Mouse (Mus musculus) stomach, embryonic 14.5 days (tissue): ENCODE measurements around the gene Herc1. TPM values are rescaled to one million over a fixed set of nuclear protein-coding genes. Genes with fewer than 3 reads are reported as not detected.

ENCODE experiments used
- ATAC-seq: fragments of 200-750 bp; cut with Nextera tagmentation; 2 replicates; pipeline ENCODE4 v1.8.0; 2017; ENCODE audit warnings: low read depth, moderate TSS enrichment; ENCODE audit not compliant: insufficient number of reproducible peaks, insufficient read depth, low FRiP score
- H3K27ac ChIP-seq: fragments of 300-500 bp; sonication (generic); 2 replicates; pipeline ENCODE4 v1.5.1; 2014; ENCODE audit warnings: mild to moderate bottlenecking, low read length, moderate library complexity, mixed read lengths
- H3K27me3 ChIP-seq: fragments of 300-500 bp; sonication (generic); 2 replicates; pipeline ENCODE4 v1.6.1; 2014; ENCODE audit warnings: low read length, control low read depth, mixed read lengths; ENCODE audit not compliant: control insufficient read depth, insufficient read depth
- H3K36me3 ChIP-seq: fragments of 300-500 bp; sonication (generic); 2 replicates; pipeline ENCODE4 v1.6.1; 2014; ENCODE audit warnings: mild to moderate bottlenecking, control low read depth, low read length, moderate library complexity, mixed read lengths; ENCODE audit not compliant: control insufficient read depth, insufficient read depth
- H3K4me1 ChIP-seq: fragments of 300-500 bp; sonication (generic); 2 replicates; pipeline ENCODE4 v1.6.1; 2014; ENCODE audit warnings: low read length, control low read depth, mixed read lengths; ENCODE audit not compliant: control insufficient read depth, insufficient read depth
- H3K4me2 ChIP-seq: fragments of 300-500 bp; sonication (generic); replicated peaks from 2 replicates; pipeline ENCODE4 v1.6.1; 2014; ENCODE audit warnings: low read depth, low read length, control low read depth
- H3K4me3 ChIP-seq: fragments of 300-500 bp; sonication (generic); 2 replicates; pipeline ENCODE4 v1.5.1; 2014; ENCODE audit warnings: low read depth, low read length, control low read depth
- H3K9ac ChIP-seq: fragments of 300-500 bp; sonication (generic); replicated peaks from 2 replicates; pipeline ENCODE4 v1.6.1; 2014; ENCODE audit warnings: low read depth, mild to moderate bottlenecking, control low read depth, low read length, moderate library complexity, mixed read lengths
- H3K9me3 ChIP-seq: fragments of 300-500 bp; sonication (generic); 2 replicates; pipeline ENCODE4 v1.6.1; 2016; ENCODE audit warnings: low read depth, low read length, control low read depth; ENCODE audit not compliant: control insufficient read depth
- WGBS: fragments of 180-500 bp; shearing (Covaris S2); extraction: QIAGEN DNeasy Blood & Tissue Kit; methylation state at CpG from one replicate; pipeline ENCODE4 v1.1.7; 2014; 5-methylcytosine and 5-hydroxymethylcytosine counted together
- polyA plus RNA-seq: library from polyadenylated mRNA; unstranded; fragments of >200 nt; fragmentation: Nextera tagmentation; extraction: Ambion mirVana; gene quantifications from 2 replicates; pipeline ENCODE4 v1.2.1, GENCODE M21; 2014

Herc1 gene
- polyA plus RNA-seq, 1 experiment from 2014 or later, result 30.7 TPM

DNA sequence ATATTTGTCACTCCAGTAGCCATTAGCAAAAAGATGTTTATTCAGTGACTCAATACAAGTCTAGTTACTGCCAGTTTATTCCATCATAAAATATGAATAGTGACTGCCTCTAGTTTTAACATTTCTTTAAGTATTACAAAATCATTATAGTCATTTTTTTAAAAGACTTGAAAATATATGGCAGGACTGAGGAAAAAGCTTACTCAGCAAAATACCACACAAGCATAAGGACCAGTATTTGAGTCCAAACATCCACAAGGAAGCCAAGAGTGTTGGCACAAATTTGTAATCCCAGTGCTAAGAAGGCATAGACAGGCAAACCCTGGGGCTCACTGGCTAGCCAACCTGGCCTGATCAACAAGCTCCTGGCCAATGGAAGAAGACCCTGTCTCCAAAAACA lies 143.7 kb downstream of the Herc1 start:
- peaks cover 61% of the 10 kb centered on the region for H3K36me3 ChIP-seq

DNA sequence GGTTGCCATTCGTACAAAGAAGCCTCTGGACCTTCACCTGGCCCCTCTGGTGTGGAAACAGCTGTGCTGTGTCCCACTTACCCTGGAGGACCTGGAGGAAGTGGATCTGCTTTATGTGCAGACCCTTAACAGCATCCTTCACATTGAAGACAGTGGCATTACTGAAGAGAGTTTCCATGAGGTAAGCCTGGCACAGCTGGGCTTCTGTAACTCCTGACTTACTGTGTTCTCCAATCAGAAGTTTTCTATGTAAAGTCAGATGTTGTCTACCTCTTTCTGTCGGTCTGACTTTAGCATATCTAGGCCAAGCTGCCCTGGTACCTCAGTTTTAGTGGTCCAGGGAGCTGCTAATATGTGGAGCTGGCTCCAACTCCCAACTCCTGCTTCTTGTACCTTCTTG lies 151.0 kb downstream of the Herc1 start:
- Histone ChIP-seq H3K4me1 (no peaks in the 10 kb centered on the region), H3K36me3 (peaks cover 40% of the 10 kb centered on the region), H3K9ac (no peak overlapping the region), H3K9me3 (no peaks in the 10 kb centered on the region), H3K4me3 (no peak overlapping the region), H3K27me3 (no peaks in the 10 kb centered on the region), H3K27ac (no peak overlapping the region), H3K4me2 (no peak overlapping the region)
- 56% methylated on average over 2 of the region's 2 CpGs for WGBS
- ATAC-seq, result no peak

More for the DNA sequence above, 143.7 kb downstream of the Herc1 start:
- H3K9me3 ChIP-seq, result no peaks in the 10 kb centered on the region
- H3K4me3 ChIP-seq, result no peak overlapping the region
- H3K9ac ChIP-seq, result no peak overlapping the region
- H3K4me2 ChIP-seq, result no peak overlapping the region
- ATAC-seq, result no peak
- no peaks in the 10 kb centered on the region for H3K4me1 ChIP-seq
- H3K27me3 ChIP-seq, result no peaks in the 10 kb centered on the region
- H3K27ac ChIP-seq, result no peak overlapping the region

DNA sequence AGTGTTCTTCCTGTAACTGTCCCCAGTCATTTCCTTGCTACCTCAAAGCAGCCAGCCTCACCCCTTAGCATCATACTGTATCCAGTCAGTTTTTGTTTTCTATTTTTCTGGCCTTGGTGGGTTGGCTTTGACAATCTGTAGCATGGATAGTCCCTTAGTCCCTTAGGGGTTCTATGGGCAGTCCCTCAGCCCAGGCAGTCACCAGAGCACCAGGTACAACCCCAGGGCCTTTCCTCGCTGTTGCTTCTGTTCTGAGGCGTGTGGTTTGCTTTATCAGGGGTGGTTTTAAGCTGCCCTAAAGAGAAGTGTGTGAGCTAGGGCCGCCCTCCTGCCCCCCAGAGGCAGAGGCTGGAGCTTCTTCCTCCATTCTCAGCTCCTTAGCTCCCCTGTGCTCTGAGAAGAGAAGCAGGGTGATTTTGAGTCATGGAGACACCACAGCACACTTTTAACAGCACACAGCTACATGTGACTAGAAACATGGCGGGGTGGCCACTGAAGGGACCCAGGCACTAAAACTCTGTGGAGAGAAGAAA lies 153.7 kb downstream of the Herc1 start:
- no peaks in the 10 kb centered on the region for H3K9me3 ChIP-seq
- H3K9ac ChIP-seq, result no peak overlapping the region
- H3K4me1 ChIP-seq, result no peaks in the 10 kb centered on the region
- ATAC-seq, result no peak
- H3K27me3 ChIP-seq, result no peaks in the 10 kb centered on the region
- no peak overlapping the region for H3K4me3 ChIP-seq
- WGBS, result 86% methylated on average over 4 of the region's 4 CpGs
- H3K4me2 ChIP-seq, result no peak overlapping the region
- no peak overlapping the region for H3K27ac ChIP-seq
- H3K36me3 ChIP-seq, result peaks cover 41% of the 10 kb centered on the region

DNA sequence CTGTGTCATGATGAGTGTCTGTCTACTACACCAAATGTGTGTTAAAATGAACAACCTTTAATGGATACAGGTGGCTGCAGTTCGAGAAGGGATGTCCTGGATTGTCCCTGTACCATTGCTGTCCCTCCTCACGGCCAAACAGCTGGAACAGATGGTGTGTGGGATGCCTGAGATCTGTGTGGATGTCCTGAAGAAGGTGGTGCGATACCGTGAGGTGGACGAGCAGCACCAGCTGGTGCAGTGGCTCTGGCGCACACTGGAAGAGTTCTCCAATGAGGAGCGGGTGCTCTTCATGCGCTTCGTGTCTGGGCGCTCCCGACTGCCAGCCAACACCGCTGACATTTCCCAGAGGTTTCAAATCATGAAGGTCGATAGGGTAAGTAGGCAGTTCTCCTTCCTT lies 154.3 kb downstream of the Herc1 start:
- Histone ChIP-seq H3K9ac (no peak overlapping the region), H3K9me3 (no peaks in the 10 kb centered on the region), H3K4me1 (no peaks in the 10 kb centered on the region), H3K4me3 (no peak overlapping the region), H3K4me2 (no peak overlapping the region), H3K27me3 (no peaks in the 10 kb centered on the region), H3K36me3 (peaks cover 41% of the 10 kb centered on the region), H3K27ac (no peak overlapping the region)
- WGBS, result 88% methylated on average over 13 of the region's 13 CpGs
- ATAC-seq, result no peak

DNA sequence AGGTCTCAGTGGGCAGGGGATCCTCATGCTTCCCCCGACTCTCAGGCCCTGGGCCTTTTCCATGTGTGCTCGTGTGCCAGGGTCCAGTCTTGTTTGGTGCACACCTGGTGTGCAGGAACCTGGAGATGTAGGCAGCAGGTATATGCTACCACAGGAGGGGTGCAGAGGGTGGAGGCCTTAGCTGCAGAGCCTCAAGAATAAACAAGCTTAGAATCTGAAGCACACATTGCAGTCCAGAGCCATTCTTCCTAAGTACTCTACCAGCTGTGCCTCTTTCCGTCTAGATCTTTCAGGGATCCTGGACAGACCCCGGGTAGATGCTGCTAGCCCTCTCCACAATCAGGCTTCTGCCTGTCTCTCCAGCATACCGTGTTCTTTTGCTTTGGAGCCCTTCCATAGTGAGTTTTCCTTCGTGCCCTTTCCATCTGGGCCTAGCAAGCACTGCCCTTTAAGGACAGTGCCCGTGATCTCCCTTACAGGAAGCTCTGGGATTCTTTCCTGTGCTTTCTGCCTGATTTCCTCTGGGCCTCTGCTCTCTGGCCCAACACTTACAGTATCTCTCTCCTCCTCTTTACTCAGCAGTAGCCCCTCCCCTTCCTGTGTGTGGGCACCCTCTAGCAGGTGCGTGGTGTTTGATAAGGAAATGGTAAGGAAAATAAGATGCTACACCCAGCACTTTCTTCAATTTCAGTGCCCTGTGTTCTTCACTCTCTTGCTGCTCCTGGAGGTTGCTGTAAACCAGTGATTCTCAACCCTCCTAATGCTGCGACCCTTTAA lies 155.1 kb downstream of the Herc1 start:
- Histone ChIP-seq H3K4me3 (no peak overlapping the region), H3K9me3 (no peaks in the 10 kb centered on the region), H3K27me3 (no peaks in the 10 kb centered on the region), H3K9ac (no peak overlapping the region), H3K27ac (no peak overlapping the region), H3K36me3 (peaks cover 41% of the 10 kb centered on the region), H3K4me1 (no peaks in the 10 kb centered on the region), H3K4me2 (no peak overlapping the region)
- ATAC-seq, result peak; percentile 28; the same call in 1 of the 2 replicates
- 82% methylated on average over 9 of the region's 9 CpGs for WGBS

DNA sequence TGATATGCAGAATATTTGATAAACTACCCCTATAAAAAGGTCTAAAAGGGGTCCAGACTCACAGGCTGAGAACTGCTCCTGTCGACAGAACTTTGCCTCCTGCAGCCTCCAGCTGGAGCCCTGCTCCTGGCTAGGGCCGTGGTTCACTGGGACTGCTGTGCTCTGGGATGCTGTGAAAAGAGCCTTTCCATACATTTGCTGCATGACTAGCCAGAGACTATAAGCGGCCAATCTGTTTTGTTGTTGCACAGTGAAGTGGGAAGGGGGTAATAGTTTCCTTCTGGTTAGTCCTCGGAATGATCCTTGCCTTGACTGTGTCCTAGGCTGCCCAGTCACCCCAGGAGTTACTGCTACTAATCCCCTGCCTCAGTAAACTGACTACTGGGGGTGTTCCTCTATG lies 155.8 kb downstream of the Herc1 start:
- Histone ChIP-seq H3K36me3 (peaks cover 35% of the 10 kb centered on the region), H3K27ac (no peak overlapping the region), H3K4me2 (no peak overlapping the region), H3K4me3 (no peak overlapping the region), H3K4me1 (peaks cover 6% of the 10 kb centered on the region), H3K9me3 (no peaks in the 10 kb centered on the region), H3K9ac (no peak overlapping the region), H3K27me3 (no peaks in the 10 kb centered on the region)
- 83% methylated on average over 4 of the region's 4 CpGs for WGBS
- ATAC-seq, result no peak

DNA sequence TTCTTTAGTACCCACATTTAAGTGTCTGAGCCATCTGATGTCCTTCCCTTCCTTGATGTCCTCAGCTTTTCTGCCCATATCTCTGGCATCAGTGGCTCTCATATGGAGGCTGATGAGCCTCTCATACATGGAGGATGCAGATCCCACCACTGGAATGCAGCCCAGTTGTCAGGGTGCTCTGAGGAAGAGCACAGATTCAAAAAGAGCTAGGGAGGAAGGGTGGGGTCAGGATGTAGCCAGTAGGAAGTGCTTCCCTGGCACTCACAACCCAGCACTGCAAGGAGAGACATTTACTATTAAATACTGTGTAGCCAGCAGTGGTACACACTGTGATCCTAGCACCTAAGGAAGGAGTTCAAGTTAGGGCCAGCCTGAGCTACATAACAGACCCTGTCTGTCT lies 156.2 kb downstream of the Herc1 start:
- Histone ChIP-seq H3K9me3 (no peaks in the 10 kb centered on the region), H3K4me1 (peaks cover 6% of the 10 kb centered on the region), H3K9ac (no peak overlapping the region), H3K36me3 (peaks cover 31% of the 10 kb centered on the region), H3K27ac (no peak overlapping the region), H3K4me3 (no peak overlapping the region), H3K4me2 (no peak overlapping the region), H3K27me3 (no peaks in the 10 kb centered on the region)
- ATAC-seq, result no peak

DNA sequence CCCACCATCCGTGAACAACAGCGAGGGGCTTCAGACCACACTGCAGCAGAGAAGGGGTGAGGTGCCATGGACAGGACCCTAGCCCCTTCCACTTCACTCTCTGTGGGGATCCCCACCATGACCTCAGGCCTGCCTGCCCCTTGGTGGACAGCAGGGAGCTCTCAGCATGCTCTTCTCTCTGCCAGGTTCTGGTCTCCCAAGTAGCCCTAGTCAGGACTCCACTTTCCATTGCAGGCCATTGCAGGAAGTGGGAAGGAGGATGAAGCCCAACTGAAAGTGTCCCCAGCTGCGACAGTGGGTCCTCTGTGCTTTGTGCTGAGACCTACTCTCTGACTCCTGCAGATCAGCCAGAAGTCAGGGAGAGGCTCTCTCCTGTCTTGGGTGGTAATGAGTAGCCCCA lies 157.4 kb downstream of the Herc1 start:
- WGBS, result 71% methylated on average over 3 of the region's 3 CpGs
- Histone ChIP-seq H3K4me3 (no peak overlapping the region), H3K4me1 (peaks cover 8% of the 10 kb centered on the region), H3K4me2 (no peak overlapping the region), H3K9me3 (no peaks in the 10 kb centered on the region), H3K27ac (no peak overlapping the region), H3K9ac (no peak overlapping the region), H3K36me3 (peaks cover 20% of the 10 kb centered on the region), H3K27me3 (no peaks in the 10 kb centered on the region)
- ATAC-seq, result no peak
